Mouse (Mus musculus) frontal cortex, adult 2 months (tissue): ENCODE results near the gene Pip5k1b. TPM values are rescaled to one million over a fixed set of nuclear protein-coding genes. Genes with fewer than 3 reads are reported as not detected.

Experiments used
- DNase-seq, 2 experiments: peaks; one replicate each; pipeline ENCODE4 v3.0.0; 2022; ENCODE audit warnings: low spot score in 1 of 2; ENCODE audit errors: extremely low spot score in 1 of 2
- polyA plus RNA-seq: library from polyadenylated mRNA; depleted of rRNA; stranded (reverse); fragments of >200 nt; gene quantifications from 2 replicates; pipeline ENCODE4 v1.2.3, GENCODE M21; 2012

Pip5k1b gene
- polyA plus RNA-seq, 1 experiment = 13.6 TPM

GRCm38 (mm10) chr19:24476929-24477882 lies 78.5 kb downstream of the Pip5k1b start, which contains the start of gene Fam122a:
Fam122a (minus strand) TSS chr19:24477356.
- DNase-seq = peak; percentile 69 to 90

- no peak for DNase-seq
Observed at GRCm38 (mm10) chr19:24476461-24476860, 79.2 kb downstream of the Pip5k1b start.

GRCm38 (mm10) chr19:24475281-24475680 lies 80.4 kb downstream of the Pip5k1b start:
- no peak for DNase-seq

- no peak for DNase-seq
Observed at GRCm38 (mm10) chr19:24472512-24472911, 83.2 kb downstream of the Pip5k1b start.

GRCm38 (mm10) chr19:24471538-24471937 lies 84.1 kb downstream of the Pip5k1b start:
- DNase-seq = no peak

- no peak for DNase-seq
Observed at GRCm38 (mm10) chr19:24469216-24469615, 86.5 kb downstream of the Pip5k1b start.

GRCm38 (mm10) chr19:24468616-24469015 lies 87.1 kb downstream of the Pip5k1b start:
- no peak for DNase-seq

GRCm38 (mm10) chr19:24463011-24463410 lies 92.7 kb downstream of the Pip5k1b start:
- no peak for DNase-seq

GRCm38 (mm10) chr19:24456591-24457231 lies 99.0 kb downstream of the Pip5k1b start:
- DNase-seq = peak; percentile 17 to 50

GRCm38 (mm10) chr19:24455249-24455960 lies 100.3 kb downstream of the Pip5k1b start:
- no peak for DNase-seq

- no peak for DNase-seq
Observed at GRCm38 (mm10) chr19:24454451-24454850, 101.2 kb downstream of the Pip5k1b start.

- peak in 1 of 2 experiments; percentile 23 for DNase-seq
Observed at GRCm38 (mm10) chr19:24453379-24453778, 102.3 kb downstream of the Pip5k1b start.

- DNase-seq = no peak
Observed at GRCm38 (mm10) chr19:24452441-24452898, 103.2 kb downstream of the Pip5k1b start.

GRCm38 (mm10) chr19:24451626-24452025 lies 104.0 kb downstream of the Pip5k1b start:
- DNase-seq = no peak

GRCm38 (mm10) chr19:24450740-24451139 lies 104.9 kb downstream of the Pip5k1b start:
- DNase-seq = no peak

GRCm38 (mm10) chr19:24444322-24444721 lies 111.3 kb downstream of the Pip5k1b start:
- DNase-seq = no peak

GRCm38 (mm10) chr19:24439715-24440114 lies 116.0 kb downstream of the Pip5k1b start:
- DNase-seq = no peak

GRCm38 (mm10) chr19:24434291-24434690 lies 121.4 kb downstream of the Pip5k1b start:
- no peak for DNase-seq

- no peak for DNase-seq
Observed at GRCm38 (mm10) chr19:24432447-24432846, 123.2 kb downstream of the Pip5k1b start.

- no peak for DNase-seq
Observed at GRCm38 (mm10) chr19:24431381-24431780, 124.3 kb downstream of the Pip5k1b start.

- DNase-seq = no peak
Observed at GRCm38 (mm10) chr19:24428011-24428410, 127.7 kb downstream of the Pip5k1b start.
